Mouse (Mus musculus): ENCODE results near the gene Ccdc105.

- no peak for TF ChIP-seq POLR2A (IDR thresholded peaks at IDR 0.05; ENCODE audit: low read depth, low read length)
- no peak for TF ChIP-seq CTCF (IDR thresholded peaks at IDR 0.05; ENCODE audit: extremely low read depth, insufficient read depth, insufficient read length, insufficient replicate concordance)
Measured at GRCm38 (mm10) chr10:78779981-78780651, 27.3 kb upstream of the Ccdc105 start, which contains the start of gene Slc1a6.
